Mouse (Mus musculus) gonadal fat pad, adult 2 months (tissue): ENCODE results near the gene Pip4k2c. TPM values are rescaled to one million over a fixed set of nuclear protein-coding genes. Genes with fewer than 3 reads are reported as not detected.
A peak's percentile ranks its signal among the peaks of the same experiment; 100 is the strongest.

Experiments used
- DNase-seq: peaks from one replicate; pipeline ENCODE4 v3.0.0-alpha.2; 2012; ENCODE audit warnings: low read depth
- polyA plus RNA-seq: library from polyadenylated mRNA; depleted of rRNA; stranded (reverse); fragments of >200 nt; gene quantifications from 2 replicates; pipeline ENCODE4 v1.2.3, GENCODE M21; 2012; rRNA removed

Pip4k2c gene
- 76.9 and 93.8 TPM in 2 replicates for polyA plus RNA-seq

DNA sequence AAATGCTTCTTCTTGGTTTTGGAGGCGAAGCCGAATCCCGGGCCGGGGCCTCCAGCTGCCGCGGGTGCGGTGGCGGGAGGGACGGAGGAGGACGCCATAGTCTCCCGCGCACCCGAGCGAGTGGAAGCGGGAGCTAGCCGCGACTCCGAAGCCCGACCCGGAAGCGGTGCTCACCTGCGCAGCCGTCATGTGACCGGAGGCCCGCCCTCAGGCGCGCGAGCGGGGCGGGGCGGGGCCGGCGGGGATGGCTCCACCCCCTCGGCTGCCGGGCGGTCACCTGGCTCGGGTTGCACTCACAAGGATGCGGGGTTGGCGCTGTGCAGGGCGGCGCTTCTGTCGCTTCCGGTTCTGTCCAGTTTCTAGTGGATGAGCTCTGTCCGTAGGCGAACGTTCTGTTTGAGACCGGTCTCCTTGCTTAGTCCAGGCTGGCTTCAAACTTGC is at the start of gene Pip4k2c:
TSS of gene Pip4k2c (minus strand) at position 172 of the 441 bp plus-strand sequence.
- peak; percentile 38 for DNase-seq

DNA sequence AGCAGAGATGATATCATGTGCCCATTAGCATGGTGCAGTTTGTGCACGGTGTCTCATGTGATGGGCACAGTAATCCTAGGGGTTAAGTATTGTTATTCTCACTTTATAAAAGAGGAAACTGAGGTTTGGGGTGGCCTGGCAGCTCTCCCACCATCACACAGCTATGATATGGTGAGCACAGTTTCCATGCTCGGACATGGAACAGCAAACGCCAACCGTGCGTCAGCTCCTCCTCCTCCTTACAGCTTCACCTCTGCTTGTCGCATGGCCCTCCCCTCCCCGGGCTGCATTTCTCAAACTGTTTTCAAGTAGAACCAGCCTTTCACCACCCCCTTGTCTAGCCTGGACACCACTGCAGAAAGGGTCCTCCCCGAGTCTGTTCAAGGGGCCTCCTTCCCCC is 47.1 kb upstream of the Pip4k2c start:
- DNase-seq = no peak

DNA sequence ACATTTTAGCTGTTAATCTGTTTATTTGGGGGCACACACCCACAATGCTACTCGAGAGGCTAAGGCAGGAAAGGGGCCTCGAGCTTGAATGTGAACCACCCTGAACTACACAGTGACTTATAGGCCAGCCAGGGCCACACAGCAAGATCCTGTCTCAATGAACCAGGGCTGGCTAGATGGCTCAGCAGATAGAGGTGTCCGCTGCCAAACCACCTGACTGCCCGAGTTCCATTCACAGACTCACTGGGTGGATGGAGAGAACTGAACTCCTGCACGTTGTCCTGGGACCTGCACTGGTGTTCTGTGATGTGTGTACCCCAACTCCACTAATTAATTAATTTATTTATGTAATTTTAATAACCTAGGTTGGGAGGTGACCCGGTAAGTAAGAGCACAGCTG is 46.4 kb upstream of the Pip4k2c start:
- DNase-seq = no peak

DNA sequence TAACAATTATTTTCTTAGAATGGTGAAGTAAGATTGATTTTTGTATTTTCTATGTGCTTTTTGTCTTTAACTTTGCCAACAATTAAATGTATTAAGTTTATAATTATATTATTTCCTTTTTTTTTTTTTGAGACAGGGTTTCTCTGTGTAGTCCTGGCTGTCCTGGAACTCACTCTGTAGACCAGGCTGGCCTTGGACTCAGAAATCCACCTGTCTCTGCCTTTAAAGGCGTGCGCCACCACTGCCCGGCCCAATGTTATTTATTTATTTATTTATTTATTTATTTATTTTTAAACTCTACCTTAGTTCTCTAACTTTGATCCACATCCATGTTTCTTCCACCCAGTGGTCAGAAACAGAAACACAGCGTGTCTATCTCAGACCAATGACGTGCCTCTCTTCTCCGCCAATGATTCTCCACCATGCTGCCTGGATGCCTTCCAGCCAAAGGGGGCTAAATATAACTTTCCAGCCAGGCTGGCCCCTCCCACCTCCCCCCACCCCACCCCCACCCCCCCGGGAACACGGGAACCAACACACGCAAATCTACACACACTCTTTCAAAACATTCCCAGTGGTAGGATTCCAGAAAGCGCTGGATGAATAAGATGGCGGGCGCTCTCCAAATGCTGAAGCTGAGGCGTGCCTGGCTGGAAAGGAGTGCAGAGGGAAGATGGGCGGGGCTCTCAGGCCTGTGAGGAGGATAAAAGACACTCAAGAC is 44.4 kb upstream of the Pip4k2c start:
- no peak for DNase-seq

DNA sequence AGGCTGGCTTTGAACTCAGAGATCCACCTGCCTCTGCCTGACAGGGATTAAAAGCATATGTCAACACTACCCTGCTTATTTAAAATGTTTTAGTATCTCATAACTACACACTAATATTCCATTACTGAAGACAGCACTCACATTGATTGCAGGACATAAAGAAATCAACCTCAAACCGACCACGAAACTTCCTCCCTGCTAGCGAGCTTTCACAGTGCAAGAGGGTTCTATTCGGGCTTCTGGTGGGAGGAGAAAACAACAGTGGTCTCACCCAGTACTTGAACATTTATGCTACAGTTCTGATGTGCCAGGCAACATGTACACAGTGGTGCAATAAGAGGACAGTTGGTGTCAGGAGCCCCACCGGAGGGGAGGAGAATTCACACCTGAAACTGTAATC is 39.4 kb upstream of the Pip4k2c start:
- no peak for DNase-seq

DNA sequence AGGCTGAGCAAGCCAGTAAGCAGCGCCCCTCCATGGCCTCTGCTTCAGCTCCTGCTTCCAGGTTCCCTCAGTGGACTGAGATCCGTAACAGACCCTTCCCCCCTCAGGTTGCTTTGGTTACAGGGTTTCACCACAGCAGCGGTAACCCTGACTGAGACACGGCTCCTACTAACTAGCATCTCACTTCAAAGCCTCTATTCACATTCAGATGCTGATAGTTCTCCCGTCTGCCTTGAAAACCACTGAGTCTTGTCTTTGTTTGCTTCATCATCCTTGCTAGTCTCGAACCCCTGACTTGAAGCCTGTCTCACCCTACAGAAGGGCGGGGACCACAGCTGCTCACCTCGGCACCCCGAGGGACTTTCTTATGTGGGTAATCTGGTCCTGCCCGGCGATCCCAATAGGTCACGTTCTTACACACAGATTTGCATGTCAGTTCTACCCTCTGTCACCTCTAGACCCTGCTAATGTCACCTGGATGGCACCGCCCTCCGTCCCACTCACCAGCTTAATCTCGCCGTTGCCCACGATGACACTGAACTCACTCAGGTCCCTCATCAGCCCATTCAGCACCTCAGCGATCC is 26.9 kb upstream of the Pip4k2c start:
- no peak for DNase-seq

DNA sequence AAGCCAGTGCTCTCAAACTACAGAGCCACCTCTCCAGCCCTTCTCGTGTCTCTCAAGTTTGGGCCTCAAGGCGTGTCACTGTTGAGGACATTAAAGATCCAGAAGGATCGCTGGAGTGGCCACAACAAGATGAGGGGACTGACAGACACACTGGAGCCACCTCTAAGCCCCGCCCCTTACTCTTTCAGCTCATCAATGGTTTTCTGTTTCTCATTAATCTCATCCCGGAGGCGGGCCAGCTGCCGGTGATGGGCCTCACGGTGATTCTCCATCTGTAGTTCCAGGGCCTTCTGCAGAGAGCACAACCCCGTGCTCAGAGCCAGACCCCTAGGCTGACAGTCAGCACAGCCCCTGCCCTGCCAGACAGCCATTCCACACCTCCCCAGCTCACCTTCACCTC is 25.2 kb upstream of the Pip4k2c start:
- no peak for DNase-seq

DNA sequence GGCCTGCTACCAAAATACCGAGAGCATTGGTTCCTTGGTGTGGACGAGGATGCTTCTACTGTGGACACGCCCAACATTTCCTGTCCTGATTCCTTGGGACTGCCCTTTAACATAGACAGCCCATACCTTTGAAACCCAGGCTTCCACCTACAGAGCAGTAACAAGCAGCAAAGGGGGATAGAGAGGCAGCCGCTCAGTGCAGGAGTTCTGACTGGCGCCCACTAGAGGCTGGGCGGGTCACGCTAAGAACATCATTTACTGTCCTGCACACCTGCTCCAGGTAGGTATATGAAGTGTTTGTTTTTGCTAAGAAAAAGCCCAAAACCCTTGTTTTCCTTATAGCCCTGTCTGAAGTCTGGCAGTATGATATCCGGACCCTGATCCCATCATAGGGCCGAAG is 21.8 kb upstream of the Pip4k2c start:
- no peak for DNase-seq

DNA sequence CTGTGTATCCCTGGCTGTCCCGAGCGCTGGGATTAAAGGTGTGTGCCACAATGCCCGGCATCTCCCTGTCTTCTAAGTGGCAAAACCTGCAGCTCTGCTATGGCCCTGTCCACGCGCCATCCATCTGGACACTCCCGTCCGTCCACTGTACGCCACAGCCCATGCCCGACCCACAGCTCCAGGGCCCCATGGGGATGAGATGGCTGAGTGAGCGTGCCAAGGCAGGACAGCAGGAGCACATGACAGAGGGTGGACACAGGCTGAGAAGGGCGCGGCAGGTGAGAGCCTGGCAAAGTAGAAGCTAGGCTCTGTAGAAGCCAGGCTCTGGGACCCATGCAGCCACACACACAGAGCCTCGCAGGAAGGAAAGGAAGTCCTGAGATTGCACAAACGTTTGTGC is 20.4 kb upstream of the Pip4k2c start:
- no peak for DNase-seq

DNA sequence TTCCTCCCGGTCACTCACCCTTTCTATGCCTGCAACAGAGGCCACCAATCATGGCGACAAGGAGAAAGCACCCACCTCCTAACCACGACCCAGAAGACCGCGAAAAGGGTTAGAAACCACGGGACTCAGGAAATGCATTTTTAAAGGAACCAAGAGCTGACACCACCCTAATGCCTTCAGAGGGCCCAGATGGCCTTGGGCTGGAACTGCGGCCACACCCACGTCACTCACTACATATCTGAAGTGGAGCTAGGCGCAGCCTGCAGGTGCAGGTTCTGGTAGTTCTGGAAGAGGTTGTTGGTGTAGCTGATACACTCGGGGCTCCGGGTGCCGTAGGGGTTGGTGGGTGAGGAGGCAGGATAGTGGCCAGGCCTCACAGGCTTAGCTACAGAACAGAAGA is 19.3 kb upstream of the Pip4k2c start:
- no peak for DNase-seq

DNA sequence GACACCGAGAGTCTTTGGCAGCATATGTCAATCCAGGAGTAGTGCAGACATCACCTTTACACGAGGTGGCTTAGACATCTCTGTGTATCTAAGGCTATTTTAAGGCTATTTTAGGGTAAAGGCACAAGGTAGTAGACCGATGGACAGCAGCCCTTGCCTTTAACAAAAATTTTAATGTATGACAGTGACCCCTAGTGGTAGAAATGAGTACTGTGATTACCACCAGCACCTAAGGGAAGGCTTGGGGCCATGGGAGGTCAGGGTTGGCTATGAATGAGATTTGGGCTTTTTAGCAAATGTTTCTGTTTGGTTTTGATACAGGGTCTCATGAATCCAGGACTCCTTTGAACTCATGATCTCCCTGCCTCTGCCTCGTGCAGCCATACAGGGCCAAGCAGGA is 17.5 kb upstream of the Pip4k2c start:
- DNase-seq = no peak

DNA sequence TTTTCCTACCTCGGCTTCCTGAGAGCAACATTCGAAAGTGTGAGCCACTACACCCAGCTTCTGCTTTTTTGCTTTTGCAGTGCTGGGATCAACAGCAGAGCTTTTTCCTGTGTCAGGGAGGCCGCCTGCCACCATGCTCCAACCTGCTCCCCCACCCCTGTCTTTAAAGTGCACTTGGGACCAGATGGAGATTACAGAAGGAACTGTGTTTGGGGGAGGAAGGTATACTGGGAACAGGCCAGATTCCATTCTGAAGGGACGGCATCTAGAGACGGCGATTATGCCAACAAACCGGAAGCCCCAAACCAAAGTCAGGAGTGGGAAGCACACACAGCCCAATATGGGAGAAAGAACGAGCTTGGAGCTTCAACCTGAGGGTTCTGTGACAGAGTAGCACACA is 15.8 kb upstream of the Pip4k2c start:
- DNase-seq = no peak

DNA sequence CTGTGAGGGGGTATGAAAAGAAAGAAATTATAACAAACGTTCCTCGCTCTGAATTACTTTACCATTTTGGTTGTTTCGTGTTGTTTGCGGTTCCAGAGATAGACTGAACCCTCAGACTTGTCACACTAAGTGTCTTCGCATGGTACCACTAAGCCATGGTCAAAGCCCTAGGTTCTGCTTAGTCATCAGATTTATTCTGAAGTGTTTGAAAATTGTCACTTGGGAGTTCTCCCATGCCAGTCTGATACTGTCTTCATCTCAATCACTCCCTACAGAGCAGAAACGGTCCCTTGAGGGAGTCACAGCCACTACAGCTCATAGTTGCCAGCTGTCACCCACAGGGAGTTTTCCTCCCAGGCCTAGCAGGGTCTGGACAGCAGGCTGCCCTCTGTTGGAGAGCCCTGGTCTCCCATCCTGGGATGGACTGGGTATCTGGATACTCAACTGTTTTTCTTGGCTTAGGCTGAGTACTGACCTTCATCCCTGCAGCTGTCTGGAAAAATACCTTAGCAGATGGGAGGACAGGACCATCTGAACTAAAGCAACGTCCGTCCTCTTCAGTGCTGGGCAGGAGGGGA is 15.0 kb upstream of the Pip4k2c start:
- DNase-seq = no peak

DNA sequence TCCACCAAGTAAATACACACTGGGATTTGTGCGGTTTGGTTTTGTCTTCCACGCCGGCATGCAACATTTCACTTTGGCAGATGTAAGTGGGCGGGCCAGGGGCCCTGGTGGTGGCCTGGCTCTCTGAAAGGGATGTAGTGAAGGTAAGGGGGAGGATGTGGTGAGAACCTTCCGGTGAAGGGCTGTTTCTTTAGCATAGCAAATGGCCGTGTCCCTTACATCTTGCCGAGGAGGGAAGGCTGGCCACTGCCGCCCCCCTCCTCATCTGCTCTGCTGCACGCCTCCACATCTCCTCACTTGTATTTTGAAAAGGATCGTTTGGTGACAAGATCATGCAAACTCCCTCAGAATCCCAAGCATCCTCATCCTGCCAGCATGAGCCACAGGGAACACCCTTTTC is 14.3 kb upstream of the Pip4k2c start:
- no peak for DNase-seq

DNA sequence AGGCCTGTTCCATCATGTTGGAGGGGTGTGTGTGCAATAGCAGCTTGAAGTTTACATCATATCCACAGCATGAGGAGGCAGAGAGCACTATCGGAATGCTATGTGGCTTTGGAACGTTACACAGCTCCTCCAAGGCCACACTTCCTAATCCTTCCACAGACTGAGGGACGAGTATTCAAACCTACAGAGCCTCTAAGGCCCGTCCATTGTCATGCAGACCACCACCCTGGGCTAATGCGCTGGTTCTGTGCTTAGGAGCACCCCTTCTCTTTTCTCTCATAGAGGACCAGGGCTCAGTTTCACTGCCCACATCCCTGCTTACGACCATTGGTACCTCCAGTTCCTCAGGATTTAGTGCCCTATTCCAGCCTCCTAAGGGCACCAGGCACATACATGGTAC is 13.8 kb upstream of the Pip4k2c start:
- no peak for DNase-seq

DNA sequence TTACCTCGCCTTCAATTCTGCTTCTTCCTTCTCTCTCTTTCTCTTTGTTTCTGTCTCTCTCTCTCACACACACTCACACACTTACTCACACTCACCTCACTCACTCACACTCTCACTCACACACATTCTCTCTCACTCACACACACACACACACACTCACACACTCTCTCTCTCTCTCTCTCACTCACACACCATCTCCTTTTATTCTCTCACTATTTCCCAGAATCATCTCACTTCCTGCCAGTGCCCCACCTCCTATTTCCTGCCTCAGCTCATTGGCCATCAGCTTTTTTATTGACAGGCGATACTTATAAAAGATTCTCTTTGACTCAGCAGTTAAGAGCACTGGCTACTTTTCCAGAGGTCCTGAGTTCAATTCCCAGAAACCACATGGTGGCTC is 7.0 kb upstream of the Pip4k2c start:
- DNase-seq = no peak

DNA sequence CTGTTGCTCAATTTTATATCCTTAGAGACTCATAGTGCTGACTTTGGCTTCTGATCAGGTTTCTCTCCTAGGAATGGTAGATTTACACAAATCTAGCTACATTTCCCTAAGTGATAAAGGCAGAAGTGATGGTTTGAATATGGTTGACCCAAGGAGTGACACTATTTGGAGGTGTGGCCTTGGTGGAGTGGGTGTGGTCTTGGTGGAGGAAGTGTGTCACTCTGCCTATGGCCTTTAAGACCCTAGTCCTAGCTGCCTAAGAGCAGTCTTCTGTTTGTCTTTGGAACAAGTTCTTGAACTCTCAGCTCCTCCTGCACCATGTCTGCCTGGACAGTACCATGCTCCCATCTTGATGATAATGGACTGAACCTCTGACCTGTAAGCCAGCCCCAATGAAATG is 5.8 kb upstream of the Pip4k2c start:
- DNase-seq = no peak

DNA sequence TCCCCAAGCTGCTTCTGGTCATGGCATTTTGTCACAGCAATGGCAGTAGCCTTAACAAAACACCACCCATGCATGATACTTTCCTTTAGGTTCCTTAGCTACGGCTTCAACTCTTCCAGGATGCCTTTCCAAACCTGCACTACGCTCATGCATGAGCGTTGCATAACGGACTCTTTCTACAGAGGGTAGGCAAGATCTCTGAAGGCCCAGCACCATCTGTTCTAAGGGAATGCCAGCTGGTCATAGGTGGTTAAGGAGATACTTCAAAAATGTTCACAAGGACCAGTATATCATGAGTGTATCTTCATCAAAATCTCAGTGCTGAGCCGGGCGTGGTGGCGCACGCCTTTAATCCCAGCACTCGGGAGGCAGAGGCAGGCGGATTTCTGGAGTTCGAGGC is 5.1 kb upstream of the Pip4k2c start:
- no peak for DNase-seq

DNA sequence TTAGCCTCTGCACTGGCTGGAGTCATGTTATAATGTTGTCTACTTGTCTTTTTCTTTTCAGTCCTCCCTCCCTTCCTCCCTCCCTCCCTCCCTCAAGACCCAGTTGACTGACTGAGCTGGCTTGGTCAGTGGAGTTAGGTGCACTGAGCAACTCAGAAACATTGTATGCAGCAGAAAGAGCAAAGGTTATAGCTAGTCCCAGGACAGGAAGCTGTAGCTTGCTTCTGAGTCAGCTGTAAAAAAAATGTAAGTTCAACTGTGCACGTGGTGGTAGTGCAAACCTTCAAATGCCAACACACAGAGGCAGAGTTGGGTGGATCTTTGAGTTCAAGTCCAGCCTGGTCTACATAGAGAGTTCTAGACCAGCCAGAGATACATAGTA is 3.0 kb upstream of the Pip4k2c start:
- DNase-seq = no peak

DNA sequence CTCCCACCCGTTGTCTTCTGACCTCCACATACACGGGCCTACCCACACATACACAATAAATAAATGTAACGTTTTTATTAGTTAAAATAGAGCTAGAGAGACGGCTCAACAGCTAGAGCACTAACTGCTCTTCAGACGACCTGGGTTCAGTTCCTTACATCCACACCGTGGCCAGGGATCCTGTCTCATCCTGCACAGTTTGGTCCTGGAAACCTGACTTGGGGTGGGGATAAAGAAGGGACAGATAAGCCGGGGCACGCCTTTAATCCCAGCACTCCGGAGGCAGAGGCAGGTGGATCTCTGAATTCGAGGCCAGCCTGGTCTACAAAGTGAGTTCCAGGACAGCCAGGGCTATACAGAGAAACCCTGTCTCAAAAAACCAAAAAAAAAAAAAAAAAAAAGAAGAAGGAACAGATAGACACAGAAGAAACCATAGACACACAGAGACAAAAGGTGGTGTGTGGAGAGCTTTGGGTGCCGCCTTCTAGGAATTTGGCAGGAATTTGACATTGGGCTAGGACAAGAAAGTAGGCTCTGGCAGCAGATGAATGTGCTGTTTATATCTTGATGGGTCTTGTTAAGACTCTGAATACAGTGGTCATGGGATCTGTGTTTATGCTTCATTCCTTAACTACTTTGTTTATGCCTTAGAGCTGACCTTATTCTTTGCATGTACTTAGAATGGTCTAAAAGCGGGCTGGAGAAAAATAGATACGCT is 2.5 kb upstream of the Pip4k2c start:
- DNase-seq = no peak

DNA sequence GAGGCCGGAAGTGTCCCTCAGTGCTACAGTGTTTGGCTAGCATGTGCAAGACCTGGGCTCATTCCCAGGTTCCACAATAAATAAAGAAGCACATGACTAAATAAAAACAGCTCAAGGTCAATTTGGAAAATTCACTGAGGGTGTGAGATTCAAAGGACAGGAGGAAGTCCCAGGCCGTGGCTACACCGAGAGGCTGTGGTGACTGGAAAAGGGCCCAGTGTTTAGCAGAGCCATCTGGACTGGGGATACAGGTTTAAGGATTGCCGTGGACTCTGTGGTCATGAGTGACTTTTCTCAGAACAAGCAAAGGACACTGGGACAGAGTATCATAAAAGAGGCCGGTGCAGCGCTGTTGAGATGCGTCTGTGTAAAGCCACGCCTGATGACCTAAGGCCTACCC is 1.9 kb upstream of the Pip4k2c start:
- no peak for DNase-seq

DNA sequence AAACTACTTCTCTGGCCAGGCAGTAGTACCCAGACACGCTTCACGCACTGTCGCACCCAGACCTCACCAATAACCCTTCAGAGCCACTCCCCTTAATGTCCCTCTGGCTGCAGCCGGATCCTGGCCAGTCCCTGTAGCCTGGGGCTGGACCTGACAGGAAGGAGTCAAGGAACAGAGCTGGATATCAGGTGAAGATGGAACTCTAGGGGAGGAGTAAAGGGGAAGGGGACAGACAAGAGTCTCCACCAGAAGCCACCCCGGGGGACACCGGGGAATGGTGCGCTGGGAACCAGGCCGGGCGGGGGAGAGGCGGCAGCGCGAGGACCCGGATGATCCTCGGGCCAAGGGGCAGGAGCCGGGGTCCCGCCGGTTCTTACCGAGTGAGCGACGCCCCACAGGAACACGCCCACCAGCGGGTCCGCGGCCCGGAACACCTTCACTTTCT is 402 bp downstream of the Pip4k2c start:
- DNase-seq = no peak
